Mouse (Mus musculus): ENCODE data around the gene Podnl1. TPM values are rescaled to one million over a fixed set of nuclear protein-coding genes. Genes with fewer than 3 reads are reported as not detected.

Podnl1 gene
- polyA plus RNA-seq, 1 experiment from 2014 or later = 0.21 TPM

DNA sequence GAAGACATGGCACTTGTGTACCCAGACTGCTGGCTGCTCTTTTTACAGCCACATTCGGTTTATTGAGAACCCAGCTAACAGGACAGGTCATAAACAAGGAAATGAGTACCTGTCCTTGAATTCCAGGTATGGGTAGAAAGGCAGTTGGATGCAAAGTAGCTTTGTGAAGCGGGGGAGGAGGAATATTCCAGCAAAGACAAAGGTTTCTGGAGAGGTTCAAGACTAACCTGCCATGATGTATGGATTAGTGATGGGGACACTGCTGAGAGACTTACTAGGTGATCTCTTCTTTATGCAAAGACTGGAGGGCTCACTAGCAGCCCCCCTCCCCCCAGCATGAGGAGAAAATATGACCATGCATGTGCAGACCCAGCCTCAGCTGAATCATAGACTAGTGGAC lies 20.1 kb upstream of the Podnl1 start:
- no peak overlapping the region for H3K27ac ChIP-seq (ENCODE audit: low read depth, low read length)
- peaks cover 5% of the 10 kb centered on the region; the same call in 1 of the 2 replicates for H3K4me1 ChIP-seq (replicated peaks; ENCODE audit: control insufficient read depth, insufficient read depth, low read length)
- H3K36me3 ChIP-seq (ENCODE audit: control insufficient read depth, insufficient read depth, low read length) = peaks cover 3% of the 10 kb centered on the region; the same call in 1 of the 2 replicates
- DNase-seq (ENCODE audit: low spot score) (no peak), ATAC-seq (replicated peaks; ENCODE audit: low FRiP score) (no peak)
- H3K4me2 ChIP-seq (ENCODE audit: low read depth, low read length, severe bottlenecking) = no peak overlapping the region
- H3K9me3 ChIP-seq (ENCODE audit: control insufficient read depth, low read length) = no peaks in the 10 kb centered on the region; the same call in 1 of the 2 replicates
- H3K9ac ChIP-seq (ENCODE audit: low read length) = no peak overlapping the region
- H3K4me3 ChIP-seq (ENCODE audit: low read depth, low read length) = no peak overlapping the region
- 82% methylated on average over 2 of the region's 2 CpGs for WGBS
- H3K27me3 ChIP-seq (ENCODE audit: control insufficient read depth, insufficient read depth, low read length) = no peaks in the 10 kb centered on the region

DNA sequence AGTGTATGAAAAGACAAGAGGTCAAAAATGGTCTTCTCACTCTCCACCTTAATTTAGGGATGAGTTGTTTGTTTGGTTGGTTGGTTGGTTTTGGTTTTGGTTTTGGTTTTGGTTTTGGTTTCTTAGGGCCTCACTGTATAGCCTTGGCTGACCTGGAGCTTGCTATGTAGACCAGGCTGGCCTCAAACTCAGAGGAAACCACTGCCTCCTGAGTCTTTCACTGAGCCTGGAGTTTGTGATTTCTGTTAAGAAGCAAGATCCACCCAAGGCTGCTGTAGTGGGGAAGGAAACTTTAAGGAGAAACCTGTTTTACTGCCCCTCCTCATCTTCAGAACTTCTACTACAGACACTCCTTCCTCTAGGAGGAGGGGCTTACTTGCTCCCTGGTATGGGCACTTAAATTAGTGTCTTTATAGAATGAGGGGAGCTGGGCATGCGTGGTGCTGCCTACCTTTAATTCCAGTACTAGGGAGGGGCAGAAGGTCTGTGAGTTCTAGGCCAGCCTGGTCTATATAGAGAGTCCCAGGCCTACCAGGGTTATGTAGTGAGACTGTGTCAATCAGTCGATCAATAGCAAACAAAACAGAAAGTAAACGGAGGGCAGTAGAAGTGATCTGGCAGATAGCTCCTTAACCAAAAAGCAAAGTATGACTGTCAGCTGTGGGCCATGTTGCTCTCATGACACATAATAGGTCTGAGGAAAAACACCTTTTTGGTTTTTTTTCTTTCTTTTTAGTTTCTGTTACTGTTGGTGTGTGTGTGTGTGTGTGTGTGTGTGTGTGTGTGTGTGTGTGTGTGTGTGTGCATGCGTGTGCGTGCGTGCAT lies 19.4 kb upstream of the Podnl1 start:
- ATAC-seq (replicated peaks; ENCODE audit: low FRiP score) = no peak
- H3K4me2 ChIP-seq (ENCODE audit: low read depth, low read length, severe bottlenecking) = no peak overlapping the region
- no peak overlapping the region for H3K4me3 ChIP-seq (ENCODE audit: low read depth, low read length)
- no peak for DNase-seq (ENCODE audit: low spot score)
- WGBS = 93% methylated on average over 6 of the region's 6 CpGs
- H3K9ac ChIP-seq (ENCODE audit: low read length) = no peak overlapping the region
- no peaks in the 10 kb centered on the region for H3K27me3 ChIP-seq (ENCODE audit: control insufficient read depth, insufficient read depth, low read length)
- H3K9me3 ChIP-seq (ENCODE audit: control insufficient read depth, low read length) = no peaks in the 10 kb centered on the region; the same call in 1 of the 2 replicates
- H3K36me3 ChIP-seq (ENCODE audit: control insufficient read depth, insufficient read depth, low read length) = peaks cover 3% of the 10 kb centered on the region; the same call in 1 of the 2 replicates
- peaks cover 5% of the 10 kb centered on the region; the same call in 1 of the 2 replicates for H3K4me1 ChIP-seq (replicated peaks; ENCODE audit: control insufficient read depth, insufficient read depth, low read length)
- no peak overlapping the region for H3K27ac ChIP-seq (ENCODE audit: low read depth, low read length)

DNA sequence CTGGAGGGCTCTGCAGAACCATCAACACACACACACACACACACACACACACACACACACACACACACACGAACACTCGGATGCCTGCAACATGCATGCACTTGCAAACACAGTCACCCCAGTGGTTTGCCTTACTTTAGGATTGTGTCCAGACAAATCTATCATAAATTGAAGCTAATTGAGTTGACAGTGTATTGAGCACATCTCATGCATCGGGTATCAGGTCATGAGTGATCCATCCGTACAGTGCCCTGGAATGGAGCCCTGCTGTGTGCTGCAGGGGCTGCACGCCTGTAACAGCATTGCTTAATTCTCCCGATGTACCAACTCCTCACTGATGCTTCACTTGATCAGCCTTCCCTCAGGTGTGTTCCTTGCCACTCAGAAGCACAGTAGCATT lies 10.1 kb upstream of the Podnl1 start:
- H3K4me1 ChIP-seq (replicated peaks; ENCODE audit: control insufficient read depth, insufficient read depth, low read length) = no peaks in the 10 kb centered on the region
- H3K9ac ChIP-seq (ENCODE audit: low read length) = no peak overlapping the region
- no peak for DNase-seq (ENCODE audit: low spot score)
- 88% methylated on average over 6 of the region's 6 CpGs for WGBS
- no peak overlapping the region for H3K4me2 ChIP-seq (ENCODE audit: low read depth, low read length, severe bottlenecking)
- no peaks in the 10 kb centered on the region for H3K27me3 ChIP-seq (ENCODE audit: control insufficient read depth, insufficient read depth, low read length)
- no peaks in the 10 kb centered on the region for H3K36me3 ChIP-seq (ENCODE audit: control insufficient read depth, insufficient read depth, low read length)
- H3K27ac ChIP-seq (ENCODE audit: low read depth, low read length) = no peak overlapping the region
- no peak for ATAC-seq (replicated peaks; ENCODE audit: low FRiP score)
- no peaks in the 10 kb centered on the region for H3K9me3 ChIP-seq (ENCODE audit: control insufficient read depth, low read length)
- H3K4me3 ChIP-seq (ENCODE audit: low read depth, low read length) = no peak overlapping the region

DNA sequence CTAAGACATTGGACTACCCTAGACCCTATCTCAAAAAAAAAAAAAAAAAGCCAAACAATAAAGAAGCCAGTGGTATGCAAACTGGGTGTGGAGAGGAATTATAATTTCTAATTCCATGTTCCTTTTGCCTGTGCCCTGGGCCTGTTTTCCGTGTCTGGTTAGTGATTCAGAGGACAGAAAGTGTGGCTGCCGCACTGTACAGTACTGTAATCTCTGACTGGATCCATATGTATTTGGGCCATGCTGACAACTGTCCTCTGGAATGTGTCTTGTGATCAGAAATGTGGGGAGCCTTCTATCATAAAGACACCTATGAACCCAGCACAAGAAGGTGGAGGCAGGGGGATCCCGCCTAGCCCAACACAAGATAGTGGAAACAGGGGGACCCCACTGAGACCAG lies 3.6 kb upstream of the Podnl1 start:
- ATAC-seq (replicated peaks; ENCODE audit: low FRiP score) = no peak
- Histone ChIP-seq H3K9ac (ENCODE audit: low read length) (no peak overlapping the region), H3K36me3 (ENCODE audit: control insufficient read depth, insufficient read depth, low read length) (no peaks in the 10 kb centered on the region), H3K9me3 (ENCODE audit: control insufficient read depth, low read length) (no peaks in the 10 kb centered on the region), H3K4me1 (replicated peaks; ENCODE audit: control insufficient read depth, insufficient read depth, low read length) (no peaks in the 10 kb centered on the region), H3K27ac (ENCODE audit: low read depth, low read length) (no peak overlapping the region), H3K27me3 (ENCODE audit: control insufficient read depth, insufficient read depth, low read length) (no peaks in the 10 kb centered on the region), H3K4me3 (ENCODE audit: low read depth, low read length) (no peak overlapping the region), H3K4me2 (ENCODE audit: low read depth, low read length, severe bottlenecking) (no peak overlapping the region)
- DNase-seq (ENCODE audit: low spot score) = no peak
- 87% methylated on average over 3 of the region's 3 CpGs for WGBS

DNA sequence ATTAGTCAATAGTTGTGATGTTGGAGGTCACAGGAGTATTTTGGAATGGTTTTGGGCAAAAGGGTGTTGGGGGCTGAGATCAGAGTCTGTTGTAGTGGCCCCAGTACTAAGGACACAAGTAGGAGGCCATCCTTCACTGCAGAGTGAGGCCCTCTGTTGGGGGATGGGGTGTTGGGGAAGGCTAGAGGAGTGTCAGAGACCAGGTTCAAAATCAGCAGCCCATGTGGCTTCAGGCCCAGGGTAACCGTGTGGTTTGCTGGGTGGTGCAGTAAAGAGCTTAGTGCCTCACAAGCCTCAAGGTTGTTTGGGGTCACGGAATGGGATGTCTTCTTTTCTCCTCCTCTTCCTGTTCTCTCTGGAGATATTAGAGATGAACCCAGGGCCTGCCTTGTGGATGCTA lies 953 bp downstream of the Podnl1 start:
- no peak for DNase-seq (ENCODE audit: low spot score)
- Histone ChIP-seq H3K9ac (ENCODE audit: low read length) (no peak overlapping the region), H3K9me3 (ENCODE audit: control insufficient read depth, low read length) (no peaks in the 10 kb centered on the region), H3K4me2 (ENCODE audit: low read depth, low read length, severe bottlenecking) (no peak overlapping the region), H3K4me1 (replicated peaks; ENCODE audit: control insufficient read depth, insufficient read depth, low read length) (no peaks in the 10 kb centered on the region), H3K27ac (ENCODE audit: low read depth, low read length) (no peak overlapping the region), H3K36me3 (ENCODE audit: control insufficient read depth, insufficient read depth, low read length) (no peaks in the 10 kb centered on the region), H3K4me3 (ENCODE audit: low read depth, low read length) (no peak overlapping the region), H3K27me3 (ENCODE audit: control insufficient read depth, insufficient read depth, low read length) (no peaks in the 10 kb centered on the region)
- no peak for ATAC-seq (replicated peaks; ENCODE audit: low FRiP score)
- WGBS = 76% methylated on average over 2 of the region's 2 CpGs

DNA sequence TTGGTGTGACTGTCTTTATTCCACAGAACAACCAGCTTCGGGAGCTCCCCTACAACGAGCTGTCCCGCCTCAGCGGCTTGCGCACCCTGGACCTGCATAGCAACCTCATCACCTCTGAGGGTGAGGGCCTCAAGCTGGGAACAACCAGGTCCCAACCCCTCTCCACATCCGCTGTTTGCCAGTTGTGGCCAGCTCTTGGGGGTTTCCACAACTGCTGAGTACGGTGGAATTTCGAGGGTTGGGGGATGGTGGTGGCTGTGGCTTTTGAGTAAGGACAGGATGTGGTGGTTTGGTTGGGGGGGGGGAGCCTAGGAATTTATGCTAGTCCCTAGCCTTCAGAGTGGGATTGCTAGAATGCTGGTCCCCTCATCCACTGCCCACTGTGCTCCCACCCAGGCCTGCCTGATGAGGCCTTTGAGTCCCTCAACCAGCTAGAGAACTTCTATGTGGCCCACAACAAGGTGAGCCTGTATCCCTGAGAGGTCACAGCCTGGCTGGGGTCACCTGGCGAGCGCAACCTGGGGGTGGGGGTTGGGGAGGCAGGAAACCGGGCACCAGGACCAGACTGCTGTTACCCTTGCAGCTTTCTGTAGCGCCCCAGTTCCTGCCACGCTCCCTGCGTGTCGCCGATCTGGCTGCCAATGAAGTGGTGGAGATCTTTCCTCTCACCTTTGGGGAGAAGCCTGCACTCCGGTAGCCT lies 1.6 kb downstream of the Podnl1 start:
- DNase-seq (ENCODE audit: low spot score) (no peak), ATAC-seq (replicated peaks; ENCODE audit: low FRiP score) (no peak)
- no peaks in the 10 kb centered on the region for H3K36me3 ChIP-seq (ENCODE audit: control insufficient read depth, insufficient read depth, low read length)
- no peaks in the 10 kb centered on the region for H3K27me3 ChIP-seq (ENCODE audit: control insufficient read depth, insufficient read depth, low read length)
- H3K27ac ChIP-seq (ENCODE audit: low read depth, low read length) = no peak overlapping the region
- no peaks in the 10 kb centered on the region for H3K4me1 ChIP-seq (replicated peaks; ENCODE audit: control insufficient read depth, insufficient read depth, low read length)
- no peaks in the 10 kb centered on the region for H3K9me3 ChIP-seq (ENCODE audit: control insufficient read depth, low read length)
- H3K4me3 ChIP-seq (ENCODE audit: low read depth, low read length) = no peak overlapping the region
- 73% methylated on average over 17 of the region's 17 CpGs for WGBS
- H3K9ac ChIP-seq (ENCODE audit: low read length) = no peak overlapping the region
- no peak overlapping the region for H3K4me2 ChIP-seq (ENCODE audit: low read depth, low read length, severe bottlenecking)

DNA sequence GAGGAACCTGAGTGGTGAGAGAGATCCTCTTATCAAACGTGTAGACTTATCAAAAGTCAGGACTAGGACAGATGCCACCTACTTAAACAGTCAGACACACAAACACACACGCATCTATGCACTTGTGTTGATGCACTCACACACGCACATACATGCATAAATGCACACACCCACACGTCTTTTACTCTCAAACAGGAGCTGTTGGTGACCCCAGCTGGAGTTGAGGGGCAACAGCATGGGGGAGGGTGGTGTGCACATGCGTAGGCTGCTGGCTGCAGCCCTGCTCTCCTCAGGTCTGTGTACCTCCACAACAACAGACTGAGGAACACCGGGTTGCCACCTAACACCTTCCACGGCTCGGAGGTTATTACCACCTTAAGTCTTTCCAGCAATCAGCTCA lies 2.5 kb downstream of the Podnl1 start:
- no peak overlapping the region for H3K27ac ChIP-seq (ENCODE audit: low read depth, low read length)
- H3K9me3 ChIP-seq (ENCODE audit: control insufficient read depth, low read length) = no peaks in the 10 kb centered on the region
- H3K4me2 ChIP-seq (ENCODE audit: low read depth, low read length, severe bottlenecking) = no peak overlapping the region
- H3K4me1 ChIP-seq (replicated peaks; ENCODE audit: control insufficient read depth, insufficient read depth, low read length) = no peaks in the 10 kb centered on the region
- ATAC-seq (replicated peaks; ENCODE audit: low FRiP score) = no peak
- no peak overlapping the region for H3K9ac ChIP-seq (ENCODE audit: low read length)
- peaks cover 1% of the 10 kb centered on the region; the same call in 1 of the 2 replicates for H3K36me3 ChIP-seq (ENCODE audit: control insufficient read depth, insufficient read depth, low read length)
- 77% methylated on average over 8 of the region's 8 CpGs for WGBS
- DNase-seq (ENCODE audit: low spot score) = no peak
- H3K27me3 ChIP-seq (ENCODE audit: control insufficient read depth, insufficient read depth, low read length) = no peaks in the 10 kb centered on the region
- no peak overlapping the region for H3K4me3 ChIP-seq (ENCODE audit: low read depth, low read length)

DNA sequence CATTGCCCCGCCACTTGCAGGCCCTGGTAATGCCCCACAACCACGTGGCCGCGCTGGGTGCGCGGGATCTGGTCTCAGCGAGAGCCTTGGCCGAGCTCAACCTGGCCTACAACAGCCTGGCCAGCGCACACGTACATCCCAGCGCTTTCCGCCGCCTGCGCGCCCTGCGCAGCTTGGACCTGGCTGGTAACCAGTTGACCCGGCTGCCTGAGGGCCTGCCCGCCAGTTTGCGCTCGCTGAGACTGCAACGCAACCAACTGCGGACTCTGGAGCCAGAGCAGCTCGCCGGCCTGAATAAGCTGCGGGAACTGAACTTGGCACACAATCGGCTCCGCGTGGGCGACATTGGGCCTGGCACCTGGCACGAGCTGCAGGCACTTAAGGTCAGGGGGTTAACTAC lies 5.0 kb downstream of the Podnl1 start:
- no peak overlapping the region for H3K4me2 ChIP-seq (ENCODE audit: low read depth, low read length, severe bottlenecking)
- peaks cover 3% of the 10 kb centered on the region for H3K36me3 ChIP-seq (ENCODE audit: control insufficient read depth, insufficient read depth, low read length)
- no peaks in the 10 kb centered on the region for H3K9me3 ChIP-seq (ENCODE audit: control insufficient read depth, low read length)
- H3K4me1 ChIP-seq (replicated peaks; ENCODE audit: control insufficient read depth, insufficient read depth, low read length) = no peaks in the 10 kb centered on the region
- no peak overlapping the region for H3K27ac ChIP-seq (ENCODE audit: low read depth, low read length)
- 45% methylated on average over 30 of the region's 30 CpGs for WGBS
- peak; percentile 57 for DNase-seq (ENCODE audit: low spot score)
- H3K4me3 ChIP-seq (ENCODE audit: low read depth, low read length) = no peak overlapping the region
- ATAC-seq (replicated peaks; ENCODE audit: low FRiP score) = no peak
- H3K27me3 ChIP-seq (ENCODE audit: control insufficient read depth, insufficient read depth, low read length) = no peaks in the 10 kb centered on the region
- H3K9ac ChIP-seq (ENCODE audit: low read length) = peak overlapping the region; percentile 12; the same call in 1 of the 2 replicates

All from forebrain, embryonic 11.5 days (tissue).